Comparison of ENCODE assay signal across 15 mouse cellular contexts in genomic region chr7:115868504-115868903, GRCm38 (mm10).
DNase-seq lines count a peak whose midpoint lies in the region; ATAC-seq lines count a peak whose summit lies in the region.
"Had no signal": no experiment of that assay in that cellular context is flagged by ENCODE, and none has a peak within 500 bp of the region (broad histone marks: within the 10 kb centered on the region; RNA-seq: fewer than 3 reads in every experiment).

No protein-coding gene starts in this region.

- H3K4me1 ChIP-seq in forebrain, embryonic 15.5 days = peaks cover 39% of the 10 kb centered on the region
- H3K4me1 ChIP-seq in limb, embryonic 12.5 days (replicated peaks) = peaks cover 41% of the 10 kb centered on the region

- peak overlapping the region; percentile 70 for H3K27ac ChIP-seq in forebrain, embryonic 15.5 days (replicated peaks)
- H3K27ac ChIP-seq in limb, embryonic 12.5 days = peak overlapping the region; percentile 35; the same call in 1 of the 2 replicates
- H3K27ac ChIP-seq: gastrocnemius, adult 2 months; limb, embryonic 15.5 days had no signal

- peak; percentile 72 for DNase-seq in kidney, adult 9 months
- no peak for DNase-seq in kidney, postnatal 10 days
- peak; percentile 59 for DNase-seq in R1 (ENCODE audit: low read depth, low spot score)
- no peak for DNase-seq in cerebellum, postnatal 14 days
- DNase-seq in heart, postnatal 25 days (ENCODE audit: low spot score) = no peak
- DNase-seq: cerebellum, adult 11 months; gastrocnemius, adult 2 months; heart, postnatal 36 days; lung, postnatal 36 days had no signal

- H3K9me3 ChIP-seq in forebrain, embryonic 15.5 days = no peaks in the 10 kb centered on the region
- no peaks in the 10 kb centered on the region for H3K9me3 ChIP-seq in limb, embryonic 12.5 days
- H3K9me3 ChIP-seq: limb, embryonic 15.5 days; midbrain, embryonic 12.5 days had no signal

- H3K4me2 ChIP-seq in forebrain, embryonic 15.5 days (replicated peaks) = no peak overlapping the region
- no peak overlapping the region for H3K4me2 ChIP-seq in limb, embryonic 12.5 days
- H3K4me2 ChIP-seq: limb, embryonic 15.5 days had no signal

- H3K27me3 ChIP-seq in forebrain, embryonic 15.5 days = no peaks in the 10 kb centered on the region
- H3K27me3 ChIP-seq in limb, embryonic 12.5 days = no peaks in the 10 kb centered on the region
- H3K27me3 ChIP-seq: limb, embryonic 15.5 days; midbrain, embryonic 12.5 days had no signal

- no peak for ATAC-seq in forebrain, embryonic 15.5 days (replicated peaks)
- no peak for ATAC-seq in limb, embryonic 12.5 days (ENCODE audit: insufficient number of reproducible peaks, insufficient read depth, low FRiP score, low TSS enrichment, low read depth)
- ATAC-seq: CD4-positive, CD25-positive, alpha-beta regulatory T cell, adult 4 months; inflammation-experienced regulatory T-cells, adult 6 months had no signal

- WGBS in forebrain, embryonic 15.5 days = 47% methylated on average over 2 of the region's 2 CpGs
- 54% methylated on average over 2 of the region's 2 CpGs for WGBS in limb, embryonic 12.5 days

- no peaks in the 10 kb centered on the region for H3K36me3 ChIP-seq in forebrain, embryonic 15.5 days
- no peaks in the 10 kb centered on the region for H3K36me3 ChIP-seq in limb, embryonic 12.5 days
- H3K36me3 ChIP-seq: limb, embryonic 15.5 days; midbrain, embryonic 12.5 days had no signal

- H3K4me3 ChIP-seq in forebrain, embryonic 15.5 days = no peak overlapping the region
- no peak overlapping the region for H3K4me3 ChIP-seq in limb, embryonic 12.5 days (replicated peaks)
- H3K4me3 ChIP-seq: gastrocnemius, adult 2 months; limb, embryonic 15.5 days; midbrain, embryonic 12.5 days had no signal

- no peak overlapping the region for H3K9ac ChIP-seq in forebrain, embryonic 15.5 days (replicated peaks)
- no peak overlapping the region for H3K9ac ChIP-seq in limb, embryonic 12.5 days (replicated peaks)
- H3K9ac ChIP-seq: limb, embryonic 15.5 days; midbrain, embryonic 12.5 days had no signal

- intact Hi-C loops in heart, postnatal 25 days (cut with DNase I) = no loop called here

Comparison
In these comparisons a context has a peak if more than half of its experiments do, and no peak if none do; other contexts are left out.
1. DNase-seq: peak in kidney, adult 9 months (single experiment) and R1 (single experiment); none in kidney, postnatal 10 days (single experiment), cerebellum, postnatal 14 days (0 of 2) and heart, postnatal 25 days (single experiment).